Mouse (Mus musculus): ENCODE measurements at regions not wholly inside any gene's neighbourhood (a gene's known extent, or its start where the extent isn't known, plus 50 kb on each side); places are given as distances from the start of the nearest gene placed in this dataset.

DNA sequence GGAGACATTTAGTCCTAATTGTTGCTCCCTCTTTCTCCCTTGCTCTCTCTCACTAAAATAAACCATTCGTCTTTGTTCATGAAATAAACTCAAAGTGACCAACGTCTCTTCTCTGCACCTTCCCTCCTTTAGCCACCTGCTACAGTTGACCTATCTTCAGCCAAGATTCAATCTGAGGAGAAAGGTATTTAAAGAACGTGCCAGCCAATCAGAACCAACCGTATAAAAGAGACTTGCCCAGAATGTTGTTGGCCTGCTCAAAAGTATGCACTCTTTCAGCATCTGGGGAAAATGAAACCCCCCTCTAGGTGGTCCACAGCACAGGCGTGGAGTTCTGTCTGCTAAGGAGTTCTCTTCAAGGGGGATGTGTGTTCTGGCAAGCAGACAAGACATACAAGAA, 60.0 kb upstream of the Fer start:
- DNase-seq = no peak

DNA sequence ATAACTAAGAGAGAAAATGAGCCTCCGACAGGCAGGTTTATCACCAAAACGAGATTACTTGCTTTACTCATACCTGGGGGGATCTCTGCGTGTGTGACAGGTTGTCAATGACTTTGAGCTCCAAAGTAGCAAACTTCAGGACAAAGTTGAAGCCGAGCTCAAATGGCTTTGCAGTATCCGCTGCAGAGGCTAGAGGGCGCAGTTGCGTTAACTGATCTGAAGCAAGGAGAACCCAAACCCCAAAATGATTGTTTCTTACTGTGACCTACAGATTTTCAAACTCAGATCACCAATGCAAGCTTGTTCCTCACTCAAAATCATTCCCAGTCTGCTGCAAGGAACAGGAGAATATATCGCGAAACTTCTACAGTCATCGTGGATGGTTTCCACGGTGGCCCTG, 59.3 kb upstream of the Fer start:
- peak; percentile 73 to 77 for DNase-seq

DNA sequence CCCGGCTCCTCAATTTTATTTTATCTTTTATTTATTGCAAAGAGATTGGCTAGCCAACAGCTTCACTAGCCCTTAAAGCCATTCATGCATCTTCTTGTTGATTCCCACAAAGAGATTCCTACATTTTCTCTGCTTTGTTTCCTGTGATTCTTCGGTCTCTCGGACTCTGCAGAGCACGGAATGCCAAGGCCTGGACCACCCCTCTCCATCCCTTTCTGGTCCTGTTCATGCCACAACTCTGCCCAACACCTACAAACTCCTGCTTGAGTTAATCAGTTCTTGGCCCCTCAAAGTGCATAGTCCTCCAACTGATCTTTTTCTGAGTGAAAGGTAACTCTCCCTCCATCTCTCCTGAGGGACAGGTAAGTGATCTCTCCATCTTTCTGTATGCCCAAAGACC, 58.4 kb upstream of the Fer start:
- DNase-seq = no peak

DNA sequence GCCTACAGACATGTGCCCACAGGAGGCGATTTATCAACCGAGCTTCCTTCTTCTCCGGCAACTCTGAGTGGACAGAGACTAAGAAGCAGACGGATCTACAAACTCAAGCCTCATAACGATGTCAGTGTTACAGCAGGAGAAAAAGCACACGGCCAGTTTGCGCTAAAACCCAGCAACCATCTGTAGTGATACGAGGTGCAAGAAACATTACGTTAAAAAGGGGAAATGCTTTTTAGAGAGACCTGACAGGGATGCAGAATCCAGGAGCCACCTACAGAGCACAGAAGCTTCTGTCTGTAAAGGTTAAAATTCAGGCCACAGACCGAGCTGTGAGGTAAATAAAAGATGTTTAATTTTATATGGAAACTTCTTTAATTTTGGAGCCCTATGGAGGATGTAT, 56.5 kb upstream of the Fer start:
- DNase-seq = no peak

DNA sequence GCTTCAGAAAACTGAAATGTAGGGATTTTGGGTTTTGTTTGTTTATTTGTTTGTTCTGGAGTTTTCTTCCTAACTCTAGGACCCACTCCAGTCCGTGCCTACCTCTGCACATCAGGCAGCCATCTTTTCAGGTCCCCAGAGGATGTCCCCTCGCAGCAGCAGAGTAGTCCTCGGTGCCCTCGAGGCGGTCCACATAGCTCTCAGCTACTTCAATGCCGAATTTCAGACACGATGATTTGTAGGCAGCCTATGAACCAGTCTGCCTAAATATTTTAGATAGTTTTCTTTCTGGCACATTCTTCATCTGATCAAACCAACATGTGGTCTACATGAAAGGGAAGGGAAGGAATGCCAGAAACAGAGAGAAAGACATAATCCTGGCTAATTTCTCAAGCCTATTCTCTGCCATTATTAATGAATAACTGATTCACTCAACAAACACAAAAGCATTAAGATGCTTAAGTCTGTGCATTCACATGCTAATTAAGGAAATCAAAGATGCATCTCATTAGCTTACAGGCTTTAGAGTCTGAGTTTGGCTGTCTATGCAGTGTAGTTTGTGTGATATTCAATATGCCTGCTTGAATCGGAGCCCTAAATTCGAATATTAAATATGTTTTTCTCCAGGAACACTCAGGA, 55.2 kb upstream of the Fer start:
- no peak for DNase-seq

DNA sequence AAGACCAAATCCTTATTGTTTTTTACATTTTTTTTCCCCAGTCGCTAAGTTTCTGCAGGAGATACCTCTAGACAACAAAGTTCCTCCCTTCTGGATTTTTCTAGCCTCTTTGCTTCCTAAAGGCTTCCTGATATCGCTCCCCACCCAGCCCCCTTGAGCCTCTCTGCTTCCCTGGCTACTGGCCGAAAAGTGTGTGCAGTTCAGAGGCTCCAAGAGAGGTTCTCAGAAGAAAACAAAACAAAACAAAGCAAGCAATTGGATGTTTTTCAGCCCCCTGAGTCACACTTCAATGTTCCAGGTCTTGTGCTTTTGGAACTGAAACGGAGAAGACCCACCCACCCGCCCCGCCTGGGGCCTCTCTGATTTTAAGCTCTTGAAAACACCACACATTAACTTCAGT, 54.1 kb upstream of the Fer start:
- no peak for DNase-seq

DNA sequence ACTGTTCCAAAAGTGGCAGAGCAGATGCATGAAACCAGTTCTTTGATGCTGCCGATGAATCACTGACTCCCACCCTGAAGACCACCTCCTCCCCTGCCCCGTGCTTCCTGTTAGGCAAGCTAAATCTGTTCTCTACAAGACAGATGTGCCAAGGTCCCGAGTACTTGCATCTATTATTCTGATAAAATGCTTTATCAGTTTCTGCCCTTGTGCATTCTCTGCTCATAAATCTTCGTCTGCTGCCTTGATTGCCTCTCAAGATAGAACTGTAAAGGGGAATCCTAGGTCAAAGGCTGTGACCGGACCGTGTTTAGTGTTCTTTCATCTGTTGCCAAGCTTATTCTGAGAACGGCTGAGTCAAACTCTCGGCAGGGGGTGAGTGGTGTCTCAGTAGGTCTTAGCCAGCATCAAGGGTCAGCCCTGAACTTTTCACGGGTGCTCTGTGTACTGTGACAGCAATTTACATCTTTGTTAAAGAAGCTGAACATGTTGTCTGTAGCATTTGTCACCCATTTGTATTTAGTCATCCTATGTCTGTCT, 51.5 kb upstream of the Fer start:
- no peak for DNase-seq

DNA sequence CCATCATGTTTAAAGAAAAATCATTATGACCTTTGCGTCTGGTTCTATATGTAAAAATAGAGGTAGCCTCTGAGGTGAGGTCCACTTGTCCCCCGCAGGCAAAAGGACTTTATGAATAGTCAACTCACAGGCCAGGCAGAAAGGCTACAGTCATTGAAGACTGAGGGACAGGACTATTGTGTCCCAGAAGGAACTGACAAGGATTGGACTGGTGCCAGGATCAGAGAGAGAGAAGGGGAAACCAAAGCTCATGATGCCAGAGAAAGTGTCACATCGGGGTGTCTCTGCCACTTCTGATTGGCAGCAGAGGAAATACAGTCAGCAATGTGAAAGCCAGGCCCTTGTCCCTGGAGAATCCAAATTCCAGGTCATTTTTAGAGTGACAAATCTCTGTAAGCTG, 50.3 kb upstream of the Fer start:
- no peak for DNase-seq
